Mouse (Mus musculus): ENCODE measurements around the gene Fam126a. TPM values are rescaled to one million over a fixed set of nuclear protein-coding genes. Genes with fewer than 3 reads are reported as not detected.

The Fam126a gene
- total RNA-seq, 2 experiments from 2014 or later, result 37.3 to 41.6 TPM

GRCm38 (mm10) chr5:24044387-24044786 is 13.9 kb upstream of the Fam126a start:
- intact Hi-C loops (cut with DNase I), result no loop called here
- DNase-seq (ENCODE audit: extremely low spot score in 1 of 2, low spot score in 2 of 2), result no peak

- no peak for DNase-seq (ENCODE audit: extremely low spot score in 1 of 2, low spot score in 2 of 2)
- intact Hi-C loops (cut with DNase I), result no loop called here
These were observed 12.9 kb upstream of the Fam126a start for GRCm38 (mm10) chr5:24043367-24043766.

- no peak for DNase-seq (ENCODE audit: extremely low spot score in 1 of 2, low spot score in 2 of 2)
- intact Hi-C loops (cut with DNase I), result no loop called here
These were observed 10.9 kb upstream of the Fam126a start for GRCm38 (mm10) chr5:24041341-24041852.

GRCm38 (mm10) chr5:24040601-24041000 is 10.1 kb upstream of the Fam126a start:
- intact Hi-C loops (cut with DNase I), result no loop called here
- no peak for DNase-seq (ENCODE audit: extremely low spot score in 1 of 2, low spot score in 2 of 2)

GRCm38 (mm10) chr5:24039423-24039822 is 8.9 kb upstream of the Fam126a start:
- intact Hi-C loops (cut with DNase I), result no loop called here

GRCm38 (mm10) chr5:24038819-24039218 is 8.3 kb upstream of the Fam126a start:
- no peak for DNase-seq (ENCODE audit: extremely low spot score in 1 of 2, low spot score in 2 of 2)
- intact Hi-C loops (cut with DNase I), result no loop called here

More at GRCm38 (mm10) chr5:24039423-24039822, 8.9 kb upstream of the Fam126a start:
- no peak for DNase-seq (ENCODE audit: extremely low spot score in 1 of 2, low spot score in 2 of 2)

- intact Hi-C loops (cut with DNase I), result no loop called here
- DNase-seq (ENCODE audit: extremely low spot score in 1 of 2, low spot score in 2 of 2), result no peak
These were observed 7.7 kb upstream of the Fam126a start for GRCm38 (mm10) chr5:24038190-24038589.

GRCm38 (mm10) chr5:24036731-24037130 is 6.2 kb upstream of the Fam126a start:
- intact Hi-C loops (cut with DNase I), result no loop called here
- DNase-seq (ENCODE audit: extremely low spot score in 1 of 2, low spot score in 2 of 2), result no peak

GRCm38 (mm10) chr5:24034970-24035369 is 4.5 kb upstream of the Fam126a start:
- no peak for DNase-seq (ENCODE audit: extremely low spot score in 1 of 2, low spot score in 2 of 2)
- intact Hi-C loops (cut with DNase I), result no loop called here

GRCm38 (mm10) chr5:24034091-24034490 is 3.6 kb upstream of the Fam126a start:
- intact Hi-C loops (cut with DNase I), result no loop called here
- no peak for DNase-seq (ENCODE audit: extremely low spot score in 1 of 2, low spot score in 2 of 2)

- intact Hi-C loops (cut with DNase I), result no loop called here
- peak in 1 of 2 experiments; percentile 58 for DNase-seq (ENCODE audit: extremely low spot score in 1 of 2, low spot score in 2 of 2)
These were observed 428 bp downstream of the Fam126a start for GRCm38 (mm10) chr5:24029946-24030578.

- DNase-seq (ENCODE audit: extremely low spot score in 1 of 2, low spot score in 2 of 2), result peak; percentile 34 to 57
- intact Hi-C loops (cut with DNase I), result no loop called here
These were observed 1.1 kb downstream of the Fam126a start for GRCm38 (mm10) chr5:24029331-24029771.

- intact Hi-C loops (cut with DNase I), result no loop called here
These were observed 5.5 kb downstream of the Fam126a start for GRCm38 (mm10) chr5:24024957-24025356.

GRCm38 (mm10) chr5:24023226-24023625 is 7.3 kb downstream of the Fam126a start:
- intact Hi-C loops (cut with DNase I), result no loop called here
- DNase-seq (ENCODE audit: extremely low spot score in 1 of 2, low spot score in 2 of 2), result no peak

More at GRCm38 (mm10) chr5:24024957-24025356, 5.5 kb downstream of the Fam126a start:
- DNase-seq (ENCODE audit: extremely low spot score in 1 of 2, low spot score in 2 of 2), result no peak

GRCm38 (mm10) chr5:24021683-24022082 is 8.8 kb downstream of the Fam126a start:
- DNase-seq (ENCODE audit: extremely low spot score in 1 of 2, low spot score in 2 of 2), result no peak
- intact Hi-C loops (cut with DNase I), result no loop called here

- DNase-seq (ENCODE audit: extremely low spot score in 1 of 2, low spot score in 2 of 2), result no peak
- intact Hi-C loops (cut with DNase I), result no loop called here
These were observed 10.1 kb downstream of the Fam126a start for GRCm38 (mm10) chr5:24020380-24020779.

- intact Hi-C loops (cut with DNase I), result no loop called here
- peak in 1 of 2 experiments; percentile 15 for DNase-seq (ENCODE audit: extremely low spot score in 1 of 2, low spot score in 2 of 2)
These were observed 10.9 kb downstream of the Fam126a start for GRCm38 (mm10) chr5:24019341-24020185.

GRCm38 (mm10) chr5:24018621-24019261 is 11.7 kb downstream of the Fam126a start:
- intact Hi-C loops (cut with DNase I), result no loop called here
- DNase-seq (ENCODE audit: extremely low spot score in 1 of 2, low spot score in 2 of 2), result no peak

- intact Hi-C loops (cut with DNase I), result no loop called here
- DNase-seq (ENCODE audit: extremely low spot score in 1 of 2, low spot score in 2 of 2), result no peak
These were observed 13.6 kb downstream of the Fam126a start for GRCm38 (mm10) chr5:24016912-24017311.
